Mouse (Mus musculus) ovary, adult 18-20 months (tissue): ENCODE measurements around the gene Ndufaf8.

Experiments used
- DNase-seq: peaks from one replicate; pipeline ENCODE4 v3.0.0; 2022; ENCODE audit warnings: low spot score, mixed read lengths

Gene Ndufaf8

DNA sequence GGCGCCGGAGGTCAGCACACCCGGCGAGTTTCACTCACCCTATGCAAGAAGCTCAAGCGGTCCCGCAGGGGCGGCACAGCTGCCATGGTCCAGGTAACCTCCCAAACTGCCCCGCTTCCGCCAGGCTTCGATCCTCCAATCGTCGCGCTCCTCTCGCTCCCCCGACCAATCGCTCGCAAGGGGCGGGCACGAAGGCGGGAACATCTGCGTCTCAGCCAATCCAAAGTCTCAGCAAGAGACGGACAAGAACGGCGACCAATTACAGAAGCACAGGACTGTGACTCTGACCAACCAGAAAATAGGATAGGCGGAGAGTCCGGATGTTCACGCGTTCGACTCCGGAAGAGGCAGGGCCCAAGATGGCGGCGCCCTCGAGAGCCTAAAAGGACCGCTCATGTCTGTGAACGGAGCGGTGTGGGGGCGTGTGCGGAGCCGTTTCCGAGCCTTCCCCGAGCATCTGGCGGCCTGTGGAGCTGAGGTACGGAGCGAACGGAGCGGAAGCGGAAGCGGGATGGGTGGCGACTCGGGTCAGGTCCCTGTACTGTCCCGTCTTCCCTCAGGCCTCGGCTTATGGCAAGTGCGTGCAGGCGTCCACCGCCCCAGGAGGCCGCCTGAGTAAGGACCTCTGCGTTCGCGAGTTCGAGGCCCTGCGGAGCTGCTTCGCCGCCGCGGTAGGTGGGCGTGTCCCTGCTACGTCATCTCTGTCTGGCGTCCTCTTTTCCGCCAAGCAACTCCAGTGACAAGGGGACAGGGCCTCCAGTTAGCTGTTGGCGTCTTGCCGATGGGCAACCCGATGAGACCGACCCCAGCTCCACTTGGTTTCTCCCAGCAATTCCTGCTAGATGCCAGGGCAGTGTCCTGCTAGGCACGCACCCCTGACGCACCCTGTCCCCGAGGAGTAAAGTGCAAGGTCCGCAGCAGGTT, at the start of gene Ndufaf8, which contains the start of gene Tepsin:
Ndufaf8 (plus strand) TSS at position 341 of the 924 bp plus-strand sequence.
Tepsin (minus strand) TSS at position 144 of the 924 bp plus-strand sequence.
- DNase-seq: peak; percentile 97

- no peak for DNase-seq
Measured at GRCm38 (mm10) chr11:120049067-120049466, 49.7 kb upstream of the Ndufaf8 start.

DNA sequence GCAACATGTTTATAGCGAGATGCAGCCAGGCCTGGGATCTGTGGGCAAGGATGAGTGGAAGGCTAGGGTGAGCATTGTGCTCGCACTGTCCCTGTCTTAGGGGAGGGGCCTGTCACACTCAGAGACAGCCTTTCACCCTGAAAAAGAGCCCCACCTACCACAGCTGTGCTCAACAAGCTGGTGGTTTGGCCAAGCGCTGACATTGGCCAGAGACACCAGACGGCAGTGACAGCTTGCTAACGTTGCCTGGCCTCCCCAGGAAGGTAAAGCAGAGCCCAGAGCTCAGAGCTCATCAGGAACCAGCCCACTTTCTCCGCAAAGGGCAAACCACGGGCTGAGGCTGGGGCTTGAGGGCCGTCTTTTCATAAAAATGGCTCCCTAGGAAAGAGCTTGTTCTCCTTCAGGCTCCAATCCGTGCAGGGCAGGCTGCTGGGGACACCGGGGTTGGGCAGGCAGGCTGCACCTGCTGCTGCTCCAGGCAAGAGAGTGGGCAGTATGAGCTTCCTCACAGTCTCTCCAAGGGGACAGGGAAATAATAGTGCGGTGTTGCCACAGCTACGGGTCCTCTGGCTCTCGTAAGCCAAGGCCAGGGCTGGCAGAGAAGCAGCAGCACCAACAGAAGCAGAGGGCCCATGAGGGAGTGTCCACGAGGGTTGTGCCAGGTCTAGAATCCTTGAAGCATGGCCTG, 47.5 kb upstream of the Ndufaf8 start:
- peak; percentile 49 for DNase-seq

DNA sequence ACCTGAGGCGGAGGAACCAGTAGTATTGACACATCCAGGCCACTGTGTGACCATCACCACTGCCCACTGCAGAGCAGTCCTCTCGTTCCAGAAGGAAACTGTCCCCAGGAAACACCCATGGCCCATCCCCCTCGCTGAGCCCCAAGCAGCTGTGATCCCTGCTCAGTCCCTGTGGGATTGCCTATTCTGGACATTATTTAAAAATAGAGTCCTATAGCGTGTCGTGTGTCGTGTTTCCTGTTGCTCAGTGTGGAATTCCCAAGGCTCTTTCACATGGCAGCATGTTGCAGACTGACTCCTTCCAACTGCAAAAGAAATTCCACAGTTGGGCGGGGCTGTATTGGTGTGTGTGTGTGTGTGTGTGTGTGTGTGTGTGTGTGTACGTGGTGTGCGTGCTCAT, 46.5 kb upstream of the Ndufaf8 start:
- no peak for DNase-seq

DNA sequence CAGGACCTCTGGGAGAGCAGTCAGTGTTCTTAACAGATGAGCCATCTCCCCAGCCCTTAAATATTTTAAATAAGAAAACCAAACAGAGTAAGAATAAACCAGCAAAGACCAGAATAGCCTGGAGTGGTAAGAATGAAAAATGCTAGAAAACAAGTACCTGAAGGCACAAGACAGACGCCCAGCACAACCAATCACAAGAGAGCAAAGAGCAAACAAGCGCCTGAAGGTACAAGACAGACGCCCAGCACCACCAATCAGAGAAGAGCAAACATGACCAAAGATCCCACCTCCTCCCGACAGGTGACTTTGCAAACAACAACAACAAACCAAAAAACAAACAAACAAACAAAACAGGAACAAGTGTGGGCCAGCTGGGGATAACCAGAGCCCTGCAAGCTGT, 44.9 kb upstream of the Ndufaf8 start:
- no peak for DNase-seq

GRCm38 (mm10) chr11:120055953-120056732, 42.6 kb upstream of the Ndufaf8 start:
- DNase-seq: no peak

DNA sequence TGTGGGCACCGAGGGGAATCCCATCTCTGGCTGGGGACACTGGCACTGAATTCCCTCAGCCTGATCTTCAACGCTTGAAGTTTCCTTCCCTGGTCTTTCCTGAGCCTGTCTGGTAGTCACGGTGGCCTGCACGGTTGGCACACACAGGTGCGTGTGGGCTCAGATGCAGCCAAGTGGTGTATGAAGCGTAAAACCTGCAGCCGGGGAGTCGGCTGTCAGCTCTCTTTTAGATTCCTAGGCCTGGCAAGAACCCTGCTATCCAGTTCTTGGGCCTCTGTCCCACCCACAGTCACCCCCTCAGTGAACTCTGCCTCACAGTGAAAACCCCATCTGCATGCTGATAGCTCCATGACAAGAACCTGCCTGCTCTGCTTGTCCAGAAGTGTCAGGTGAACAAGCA, 38.1 kb upstream of the Ndufaf8 start:
- no peak for DNase-seq

DNA sequence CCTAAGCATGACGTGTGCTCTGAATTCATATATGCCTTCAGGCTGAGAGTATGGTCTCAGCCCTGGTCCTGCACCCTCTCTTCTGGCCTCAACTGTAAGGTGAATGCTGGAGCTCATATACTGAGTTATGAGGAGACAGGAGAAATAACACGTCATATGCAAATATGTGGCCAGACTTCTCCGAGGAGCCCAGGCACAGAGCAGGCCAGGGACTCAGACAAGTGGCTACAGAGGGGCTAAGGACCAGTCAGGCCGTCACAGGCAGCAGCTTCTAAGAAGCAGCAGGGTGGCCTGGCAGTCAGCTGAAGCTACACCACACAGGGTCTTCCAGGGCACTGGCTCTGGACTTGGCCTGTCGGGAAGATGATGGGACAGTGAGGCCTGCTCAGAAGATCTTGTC, 35.4 kb upstream of the Ndufaf8 start:
- no peak for DNase-seq

GRCm38 (mm10) chr11:120064006-120064667, 34.6 kb upstream of the Ndufaf8 start:
- no peak for DNase-seq

- DNase-seq: no peak
Measured at GRCm38 (mm10) chr11:120064668-120065040, 34.1 kb upstream of the Ndufaf8 start.

DNA sequence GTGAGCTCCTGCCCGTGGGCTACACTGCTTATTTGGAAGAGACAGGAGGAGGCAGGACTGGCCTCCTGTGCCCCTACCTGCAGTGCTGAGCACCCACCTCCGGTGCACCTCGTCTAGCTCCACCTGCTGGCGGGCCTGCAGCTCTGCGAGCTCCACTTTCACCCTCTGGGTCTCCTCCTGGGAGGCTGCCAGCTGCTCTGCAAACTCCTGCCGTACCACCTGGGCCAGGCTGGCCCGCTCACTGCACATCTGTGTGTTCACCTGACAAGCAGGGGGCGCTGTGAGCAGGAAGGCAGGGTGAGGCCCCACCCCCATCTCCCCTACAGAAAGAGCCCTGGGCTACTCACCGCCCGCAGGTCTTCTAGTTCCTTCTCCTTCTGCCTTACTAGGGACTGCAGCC, 33.4 kb upstream of the Ndufaf8 start:
- no peak for DNase-seq

DNA sequence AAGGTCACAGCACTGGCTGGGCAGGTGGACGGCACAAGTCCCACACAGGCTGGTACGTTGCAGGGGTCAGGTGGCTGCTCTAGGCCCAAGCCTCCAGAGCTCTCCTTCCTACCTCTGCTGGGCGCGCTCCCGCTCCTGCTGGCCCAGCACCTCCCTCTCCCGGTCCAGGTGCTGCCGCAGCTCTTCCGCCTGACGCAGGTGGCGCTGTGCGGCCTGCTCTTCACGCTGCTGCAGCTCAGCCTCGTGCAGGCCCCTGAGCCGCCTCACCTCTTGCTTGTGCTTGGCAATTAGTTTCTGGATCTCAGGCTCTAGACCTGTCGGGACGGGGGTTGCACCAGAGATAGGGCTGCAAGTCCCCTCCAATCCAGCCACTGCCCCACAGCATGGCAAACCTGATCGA, 30.9 kb upstream of the Ndufaf8 start:
- DNase-seq: no peak

GRCm38 (mm10) chr11:120069261-120069660, 29.5 kb upstream of the Ndufaf8 start:
- no peak for DNase-seq

GRCm38 (mm10) chr11:120070286-120070930, 28.3 kb upstream of the Ndufaf8 start:
- no peak for DNase-seq

DNA sequence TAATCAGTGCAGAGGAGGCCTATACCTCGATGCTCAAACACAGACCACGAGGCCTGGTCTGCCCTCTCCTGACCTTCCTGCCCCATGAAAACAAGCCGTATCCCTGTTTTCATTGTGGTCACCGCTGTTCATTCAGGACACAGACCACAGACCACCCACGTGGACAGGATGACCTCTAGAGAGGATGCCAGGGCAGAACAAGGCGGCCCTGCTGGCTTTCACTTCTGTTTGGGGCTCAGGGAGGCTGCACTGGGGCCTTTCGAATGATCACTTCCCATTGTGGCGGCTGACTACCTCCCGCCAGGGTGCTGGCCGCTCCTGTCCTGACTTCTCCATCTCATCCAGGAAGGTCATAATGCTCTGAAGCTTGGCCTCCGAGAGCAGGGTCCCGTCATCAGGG, 27.7 kb upstream of the Ndufaf8 start:
- DNase-seq: no peak

DNA sequence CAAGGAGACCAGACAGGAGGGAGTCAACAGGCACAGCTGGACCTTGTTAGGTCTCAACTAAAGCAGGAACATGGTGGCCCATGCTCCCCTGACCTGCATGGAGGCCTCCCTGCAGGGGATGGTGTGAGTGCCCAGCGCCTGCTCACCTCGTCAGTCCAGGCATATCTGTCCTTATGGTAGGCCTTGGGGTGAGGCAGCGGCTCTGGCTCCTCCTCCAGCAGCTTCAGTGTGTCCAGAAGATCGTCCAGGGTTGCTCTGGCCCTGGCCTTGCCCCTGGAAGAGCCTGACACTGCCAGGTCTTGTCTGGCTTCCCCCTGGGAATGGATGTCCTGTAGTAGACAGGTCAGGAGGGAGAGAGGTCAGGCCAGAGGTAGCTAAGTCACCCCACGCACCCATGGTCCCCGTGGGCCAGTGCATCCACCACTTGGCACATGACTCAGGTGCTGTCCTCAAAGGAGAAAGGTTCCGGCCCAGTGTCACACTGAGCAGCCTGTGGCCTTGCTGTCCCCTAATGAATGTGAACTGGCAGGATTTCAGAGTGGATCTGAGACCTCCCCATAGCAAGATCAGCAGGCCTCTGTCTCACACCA, 26.9 kb upstream of the Ndufaf8 start:
- DNase-seq: peak; percentile 25

DNA sequence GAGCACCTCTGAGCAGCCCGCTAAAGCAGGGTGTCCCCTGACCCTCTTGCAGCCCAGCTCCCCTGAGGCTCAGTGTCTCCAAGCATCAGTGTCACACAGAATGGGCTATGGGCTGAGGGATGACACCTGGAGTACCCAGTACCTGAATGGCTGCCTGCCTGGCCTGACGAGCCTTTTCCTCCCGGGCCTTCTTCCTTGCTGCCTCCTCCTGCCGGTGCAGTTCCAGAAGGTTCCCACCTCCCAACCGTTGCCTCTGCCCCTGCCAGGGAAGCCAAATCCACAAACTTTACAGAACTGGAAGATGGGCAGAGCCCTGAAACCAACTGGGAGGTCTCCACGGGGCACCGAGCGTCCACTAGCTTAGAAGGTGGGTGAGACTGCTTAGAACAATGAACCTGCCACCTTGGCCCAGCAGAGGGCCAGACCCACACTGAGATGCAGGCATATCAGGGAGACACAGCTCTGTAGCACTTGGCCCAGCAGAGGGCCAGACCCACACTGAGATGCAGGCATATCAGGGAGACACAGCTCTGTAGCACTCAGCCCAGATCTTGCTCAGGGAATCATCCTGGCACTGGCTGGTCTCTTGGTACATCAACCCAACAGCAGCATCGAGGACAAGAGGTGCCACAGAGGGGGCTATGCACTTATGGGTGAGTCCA, 25.6 kb upstream of the Ndufaf8 start:
- no peak for DNase-seq

GRCm38 (mm10) chr11:120076191-120076590, 22.5 kb upstream of the Ndufaf8 start:
- DNase-seq: peak; percentile 68

GRCm38 (mm10) chr11:120080282-120080681, 18.4 kb upstream of the Ndufaf8 start:
- no peak for DNase-seq

DNA sequence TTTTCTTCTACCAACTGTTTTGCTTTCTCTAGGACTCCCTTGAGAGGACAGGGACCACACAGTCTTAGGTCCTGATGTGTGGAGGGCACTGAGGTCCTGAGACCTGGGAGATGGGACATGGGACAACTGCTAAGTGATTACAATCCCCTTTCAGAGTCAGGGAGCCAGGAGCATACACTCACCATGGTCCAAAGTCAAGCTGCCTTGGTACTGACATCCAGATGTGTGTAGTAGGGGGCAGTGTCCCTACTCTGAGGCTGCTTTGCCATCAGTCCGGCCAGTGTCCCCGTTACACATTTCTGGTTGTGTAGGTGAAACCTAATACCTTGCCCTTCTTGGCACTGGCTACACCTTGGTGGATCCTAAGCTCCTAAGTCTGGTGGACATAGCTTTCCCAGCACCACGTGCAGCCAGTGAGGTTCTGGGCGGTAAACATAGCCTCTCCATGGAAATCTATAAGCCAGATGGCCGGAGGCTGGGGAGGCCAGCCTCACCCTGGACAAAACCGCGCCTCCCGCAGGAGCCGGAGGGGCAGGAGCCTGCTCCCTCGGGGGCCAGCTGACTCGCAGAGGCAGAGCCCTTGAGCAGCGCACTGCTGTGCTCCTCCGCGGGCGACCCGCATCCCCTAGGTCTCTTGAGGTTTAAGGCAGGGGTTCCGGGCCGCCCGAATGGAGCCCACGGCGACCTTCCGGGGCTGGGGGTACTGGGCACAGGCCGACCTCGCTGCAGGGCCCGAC, 12.7 kb upstream of the Ndufaf8 start:
- DNase-seq: no peak
